Mouse (Mus musculus): ENCODE data around the gene Cphx2. TPM values are rescaled to one million over a fixed set of nuclear protein-coding genes. Genes with fewer than 3 reads are reported as not detected.
"Not testable (repeated sequence)": the region's sequence is repeated elsewhere in the genome, so short reads cannot be mapped to it uniquely, and the experiment has no call there.

The Cphx2 gene
- not detected in 2 replicates for total RNA-seq (2014; rRNA removed)
- not detected in 2 replicates for polyA plus RNA-seq (2015; fragmentation: Nextera tagmentation; extraction: Ambion mirVana)

DNA sequence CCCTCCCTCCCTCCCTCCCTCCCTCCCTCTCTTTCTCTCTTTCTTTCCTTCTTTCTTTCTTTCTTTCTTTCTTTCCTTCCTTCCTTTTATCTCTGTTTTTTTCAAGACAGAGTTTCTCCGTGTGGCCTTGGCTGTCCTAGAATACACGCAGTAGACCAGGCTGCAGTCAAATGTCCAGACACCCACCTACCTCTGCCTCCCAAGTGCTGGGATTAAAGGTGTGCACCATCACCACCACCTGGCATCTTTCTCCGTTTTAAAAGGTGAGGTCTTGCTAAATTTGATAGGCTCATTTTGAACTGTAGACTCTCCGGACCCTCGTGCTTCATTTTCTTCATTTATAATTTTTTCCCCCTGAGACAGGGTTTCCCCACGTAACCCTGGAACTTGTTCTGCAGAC is at the start of gene Cphx2:
Gene Cphx2 (plus strand): TSS at position 301 of the 400 bp plus-strand sequence.
- H3K27ac ChIP-seq (ENCODE audit: low read depth, low read length); ATAC-seq (ENCODE audit: low FRiP score): not testable (repeated sequence)
- no CpG with 5 or more reads among the region's 6 CpGs for WGBS

GRCm38 (mm10) chr14:26034364-26034763 is 47.0 kb upstream of the Cphx2 start:
- H3K9me3 ChIP-seq (ENCODE audit: low read length); H3K27me3 ChIP-seq (ENCODE audit: insufficient read depth, low read length); H3K36me3 ChIP-seq (ENCODE audit: insufficient read depth, low read length); H3K4me3 ChIP-seq (ENCODE audit: low read depth, low read length); H3K27ac ChIP-seq (ENCODE audit: low read depth, low read length); H3K9ac ChIP-seq (replicated peaks; ENCODE audit: low read length, poor library complexity, severe bottlenecking); DNase-seq (ENCODE audit: low spot score); H3K4me2 ChIP-seq (ENCODE audit: low read depth, low read length, poor library complexity, severe bottlenecking); H3K4me1 ChIP-seq (ENCODE audit: insufficient read depth, low read length); ATAC-seq (ENCODE audit: low FRiP score): not testable (repeated sequence)
- WGBS = no CpG with 5 or more reads among the region's 3 CpGs

More for the DNA sequence above, at the start of gene Cphx2:
- H3K27me3 ChIP-seq (ENCODE audit: insufficient read depth, low read length); H3K4me2 ChIP-seq (ENCODE audit: low read depth, low read length, poor library complexity, severe bottlenecking); H3K9me3 ChIP-seq (ENCODE audit: low read length); H3K9ac ChIP-seq (replicated peaks; ENCODE audit: low read length, poor library complexity, severe bottlenecking); H3K4me1 ChIP-seq (ENCODE audit: insufficient read depth, low read length); DNase-seq (ENCODE audit: low spot score); H3K4me3 ChIP-seq (ENCODE audit: low read depth, low read length); H3K36me3 ChIP-seq (ENCODE audit: insufficient read depth, low read length): not testable (repeated sequence)

DNA sequence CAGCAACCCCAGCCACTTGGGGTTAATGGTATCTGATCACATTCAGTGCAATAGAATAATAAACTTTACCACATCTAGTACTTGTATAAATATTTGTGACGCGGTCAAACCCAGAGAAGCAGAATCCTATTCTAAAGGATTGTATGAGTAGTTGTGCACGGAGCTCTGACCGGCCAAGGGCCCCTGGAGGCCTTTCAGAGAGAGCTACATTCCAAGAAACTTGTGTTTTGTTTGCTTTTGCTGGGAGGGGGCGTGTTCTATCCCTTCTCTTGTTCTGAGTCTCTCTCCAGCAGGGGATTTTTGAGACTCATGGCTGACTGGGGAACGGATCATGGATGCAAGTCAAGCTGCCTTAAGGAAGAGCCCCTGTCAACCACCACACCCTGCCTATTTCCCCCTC is 45.9 kb upstream of the Cphx2 start:
- not testable (repeated sequence) for ATAC-seq (ENCODE audit: low FRiP score); H3K27me3 ChIP-seq (ENCODE audit: insufficient read depth, low read length); DNase-seq (ENCODE audit: low spot score); H3K9ac ChIP-seq (replicated peaks; ENCODE audit: low read length, poor library complexity, severe bottlenecking); H3K4me3 ChIP-seq (ENCODE audit: low read depth, low read length); H3K4me2 ChIP-seq (ENCODE audit: low read depth, low read length, poor library complexity, severe bottlenecking); H3K4me1 ChIP-seq (ENCODE audit: insufficient read depth, low read length); H3K27ac ChIP-seq (ENCODE audit: low read depth, low read length); H3K9me3 ChIP-seq (ENCODE audit: low read length); H3K36me3 ChIP-seq (ENCODE audit: insufficient read depth, low read length)
- no CpG with 5 or more reads among the region's 6 CpGs for WGBS

- H3K4me3 ChIP-seq (ENCODE audit: low read depth, low read length); H3K4me2 ChIP-seq (ENCODE audit: low read depth, low read length, poor library complexity, severe bottlenecking); H3K9ac ChIP-seq (replicated peaks; ENCODE audit: low read length, poor library complexity, severe bottlenecking); H3K27ac ChIP-seq (ENCODE audit: low read depth, low read length); H3K27me3 ChIP-seq (ENCODE audit: insufficient read depth, low read length); DNase-seq (ENCODE audit: low spot score); H3K4me1 ChIP-seq (ENCODE audit: insufficient read depth, low read length); ATAC-seq (ENCODE audit: low FRiP score); H3K36me3 ChIP-seq (ENCODE audit: insufficient read depth, low read length); H3K9me3 ChIP-seq (ENCODE audit: low read length): not testable (repeated sequence)
- WGBS = no CpG with 5 or more reads among the region's 26 CpGs
Observed at GRCm38 (mm10) chr14:26042611-26043010, 38.7 kb upstream of the Cphx2 start, which contains the start of gene Gm9780. TSS of gene Gm9780 (minus strand) at chr14:26042711.

- H3K4me3 ChIP-seq (ENCODE audit: low read depth, low read length); H3K9me3 ChIP-seq (ENCODE audit: low read length); ATAC-seq (ENCODE audit: low FRiP score); H3K4me2 ChIP-seq (ENCODE audit: low read depth, low read length, poor library complexity, severe bottlenecking); H3K27me3 ChIP-seq (ENCODE audit: insufficient read depth, low read length); H3K27ac ChIP-seq (ENCODE audit: low read depth, low read length); H3K4me1 ChIP-seq (ENCODE audit: insufficient read depth, low read length); DNase-seq (ENCODE audit: low spot score); H3K36me3 ChIP-seq (ENCODE audit: insufficient read depth, low read length); H3K9ac ChIP-seq (replicated peaks; ENCODE audit: low read length, poor library complexity, severe bottlenecking): not testable (repeated sequence)
- no CpG with 5 or more reads among the region's 5 CpGs for WGBS
Observed at GRCm38 (mm10) chr14:26045007-26045406, 36.3 kb upstream of the Cphx2 start.

DNA sequence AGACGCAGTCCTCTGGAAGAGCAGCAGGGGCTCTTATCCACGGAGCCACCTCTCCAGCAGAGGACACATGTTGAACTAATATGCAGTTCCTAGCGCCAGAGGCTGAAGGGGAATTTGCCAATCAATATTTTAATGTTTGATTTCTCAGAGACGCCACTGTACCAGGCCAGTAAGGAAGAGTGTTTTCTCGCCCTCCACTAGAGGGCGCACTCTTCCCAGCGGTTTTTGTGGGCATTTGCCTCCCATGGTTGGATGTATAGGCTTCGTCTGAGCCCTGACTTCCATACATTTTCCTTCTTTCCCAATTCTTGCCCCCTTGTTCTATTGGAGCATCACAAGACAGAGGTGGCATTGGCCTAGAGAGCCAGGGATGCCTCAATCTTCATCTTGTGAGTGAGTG is 34.3 kb upstream of the Cphx2 start:
- not testable (repeated sequence) for DNase-seq (ENCODE audit: low spot score); H3K4me2 ChIP-seq (ENCODE audit: low read depth, low read length, poor library complexity, severe bottlenecking); H3K4me3 ChIP-seq (ENCODE audit: low read depth, low read length); H3K9me3 ChIP-seq (ENCODE audit: low read length); H3K27me3 ChIP-seq (ENCODE audit: insufficient read depth, low read length); H3K36me3 ChIP-seq (ENCODE audit: insufficient read depth, low read length); H3K4me1 ChIP-seq (ENCODE audit: insufficient read depth, low read length); H3K9ac ChIP-seq (replicated peaks; ENCODE audit: low read length, poor library complexity, severe bottlenecking); ATAC-seq (ENCODE audit: low FRiP score); H3K27ac ChIP-seq (ENCODE audit: low read depth, low read length)
- WGBS = no CpG with 5 or more reads among the region's 8 CpGs

DNA sequence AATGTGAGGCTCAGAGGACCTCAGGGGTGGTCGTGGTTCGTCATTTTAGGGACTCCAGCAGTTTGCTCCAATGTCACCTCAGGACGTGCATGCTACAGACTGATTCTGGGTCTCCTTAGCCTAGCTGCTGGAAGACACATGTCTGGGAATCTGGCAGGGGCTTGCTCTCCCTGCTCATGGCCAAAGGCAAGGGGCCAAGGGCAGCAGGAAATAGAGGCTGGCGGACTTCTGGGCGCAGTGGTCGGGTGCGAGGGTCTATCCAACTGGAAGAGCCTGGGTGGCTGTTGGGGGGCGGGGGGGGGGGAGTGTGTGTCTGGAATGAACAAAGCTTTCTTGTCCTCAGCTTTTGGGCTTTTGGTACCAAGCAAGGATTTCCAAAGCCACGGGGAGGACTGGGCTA is 32.5 kb upstream of the Cphx2 start:
- DNase-seq (ENCODE audit: low spot score); H3K9ac ChIP-seq (replicated peaks; ENCODE audit: low read length, poor library complexity, severe bottlenecking); H3K4me1 ChIP-seq (ENCODE audit: insufficient read depth, low read length); H3K27me3 ChIP-seq (ENCODE audit: insufficient read depth, low read length); H3K27ac ChIP-seq (ENCODE audit: low read depth, low read length); ATAC-seq (ENCODE audit: low FRiP score); H3K36me3 ChIP-seq (ENCODE audit: insufficient read depth, low read length); H3K4me3 ChIP-seq (ENCODE audit: low read depth, low read length); H3K9me3 ChIP-seq (ENCODE audit: low read length); H3K4me2 ChIP-seq (ENCODE audit: low read depth, low read length, poor library complexity, severe bottlenecking): not testable (repeated sequence)
- WGBS = no CpG with 5 or more reads among the region's 9 CpGs

DNA sequence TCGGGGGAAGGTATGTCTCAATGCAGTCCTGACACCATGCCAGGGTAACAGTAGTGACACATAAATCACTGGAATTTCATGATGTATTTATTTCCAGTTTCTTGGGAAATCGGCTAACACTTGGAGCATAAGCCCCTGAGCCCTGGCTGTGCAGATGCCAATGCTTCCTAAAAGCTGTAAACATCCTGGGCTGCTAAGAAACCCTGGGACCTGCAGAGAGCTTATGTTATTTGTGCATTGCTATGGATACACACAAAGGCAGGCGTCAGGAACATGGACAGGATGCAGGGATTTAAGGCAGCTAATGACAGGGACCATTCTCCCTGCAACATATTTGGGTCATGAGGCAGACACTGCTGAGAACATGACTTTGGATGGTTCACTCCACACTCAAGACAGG is 23.1 kb upstream of the Cphx2 start:
- not testable (repeated sequence) for H3K4me3 ChIP-seq (ENCODE audit: low read depth, low read length); H3K9ac ChIP-seq (replicated peaks; ENCODE audit: low read length, poor library complexity, severe bottlenecking); H3K4me2 ChIP-seq (ENCODE audit: low read depth, low read length, poor library complexity, severe bottlenecking); ATAC-seq (ENCODE audit: low FRiP score); H3K36me3 ChIP-seq (ENCODE audit: insufficient read depth, low read length); H3K9me3 ChIP-seq (ENCODE audit: low read length); DNase-seq (ENCODE audit: low spot score); H3K4me1 ChIP-seq (ENCODE audit: insufficient read depth, low read length); H3K27ac ChIP-seq (ENCODE audit: low read depth, low read length); H3K27me3 ChIP-seq (ENCODE audit: insufficient read depth, low read length)
- WGBS = no CpG with 5 or more reads among the region's 3 CpGs

- H3K9ac ChIP-seq (replicated peaks; ENCODE audit: low read length, poor library complexity, severe bottlenecking); H3K27ac ChIP-seq (ENCODE audit: low read depth, low read length); H3K4me2 ChIP-seq (ENCODE audit: low read depth, low read length, poor library complexity, severe bottlenecking); ATAC-seq (ENCODE audit: low FRiP score); H3K4me3 ChIP-seq (ENCODE audit: low read depth, low read length); H3K4me1 ChIP-seq (ENCODE audit: insufficient read depth, low read length); H3K9me3 ChIP-seq (ENCODE audit: low read length); H3K27me3 ChIP-seq (ENCODE audit: insufficient read depth, low read length); DNase-seq (ENCODE audit: low spot score); H3K36me3 ChIP-seq (ENCODE audit: insufficient read depth, low read length): not testable (repeated sequence)
- no CpG with 5 or more reads among the region's 6 CpGs for WGBS
Observed at GRCm38 (mm10) chr14:26059362-26059761, 22.0 kb upstream of the Cphx2 start.

All from midbrain, postnatal 0 days (tissue).